Mouse (Mus musculus): Measurements from ENCODE around the gene Sik1. TPM values are rescaled to one million over a fixed set of nuclear protein-coding genes. Genes with fewer than 3 reads are reported as not detected.

Gene Sik1
- total and polyA plus RNA-seq, 2 experiments from 2014 or later, result 10.9 to 31.9 TPM

DNA sequence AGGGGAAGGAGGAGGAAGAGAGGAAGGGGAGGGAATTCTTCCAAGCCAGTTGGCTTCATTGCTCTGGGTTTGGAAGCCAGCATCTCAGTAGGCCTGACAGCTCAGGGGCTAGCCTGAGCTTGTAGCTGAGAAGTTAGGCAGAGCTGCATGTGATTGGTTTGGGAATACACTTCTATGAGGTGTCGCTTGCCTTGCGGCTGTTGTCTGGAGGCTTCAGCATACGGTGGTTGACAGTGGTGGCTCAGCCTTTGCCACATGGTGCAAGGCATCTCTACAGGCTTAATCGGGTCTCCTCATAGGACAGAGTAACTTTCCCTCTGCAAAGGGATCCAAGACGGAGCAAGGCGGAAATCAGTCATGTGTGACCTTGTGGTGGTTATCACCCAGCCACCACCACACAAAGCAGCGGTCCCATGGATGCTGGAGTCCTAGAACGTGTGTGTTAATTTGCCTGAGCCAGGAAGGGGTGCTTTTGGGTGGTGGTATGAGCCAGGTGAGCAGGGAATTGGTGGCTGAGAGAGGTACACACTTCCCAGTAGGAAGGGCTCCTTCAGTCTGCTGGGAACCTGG lies 25.0 kb downstream of the Sik1 start:
- Histone ChIP-seq H3K36me3 (replicated peaks; ENCODE audit: control insufficient read depth, insufficient read depth, low read length) (no peaks in the 10 kb centered on the region), H3K27me3 (ENCODE audit: control insufficient read depth, insufficient read depth, low read length) (no peaks in the 10 kb centered on the region), H3K4me2 (ENCODE audit: low read depth, low read length) (no peak overlapping the region), H3K4me3 (ENCODE audit: low read depth, low read length) (no peak overlapping the region), H3K9ac (replicated peaks; ENCODE audit: low read depth, low read length) (no peak overlapping the region), H3K27ac (ENCODE audit: low read depth) (no peak overlapping the region), H3K9me3 (replicated peaks; ENCODE audit: control insufficient read depth, low read length) (no peaks in the 10 kb centered on the region), H3K4me1 (ENCODE audit: control insufficient read depth, insufficient read depth) (peaks cover 54% of the 10 kb centered on the region)
- TF ChIP-seq CTCF (IDR thresholded peaks at IDR 0.05; ENCODE audit: low read depth) (no peak), EP300 (IDR thresholded peaks at IDR 0.05; ENCODE audit: low read depth) (no peak)
- DNase-seq (ENCODE audit: low spot score) (no peak), ATAC-seq (ENCODE audit: insufficient read depth, low read depth) (no peak)
- 86% methylated on average over 8 of the region's 8 CpGs for WGBS

DNA sequence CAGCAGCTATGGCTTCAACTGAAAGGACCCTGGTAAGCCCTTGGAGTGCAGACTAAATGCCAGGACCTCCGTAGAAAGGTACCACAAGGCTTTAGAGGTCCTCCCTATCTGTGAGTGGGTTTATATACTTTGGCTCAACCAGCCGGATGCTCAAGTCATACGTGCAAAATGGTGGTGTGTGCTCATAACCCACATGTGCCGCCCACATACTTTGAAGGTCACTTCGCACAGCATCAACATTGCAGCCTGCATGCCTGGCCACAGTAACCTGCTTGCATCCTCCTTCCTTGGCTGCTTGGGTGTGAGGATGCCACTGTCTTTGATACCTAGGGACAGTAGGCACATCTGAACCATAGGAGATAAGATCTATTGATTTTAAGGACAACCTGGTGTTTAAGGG lies 26.7 kb downstream of the Sik1 start:
- no peak overlapping the region for H3K4me3 ChIP-seq (ENCODE audit: low read depth, low read length)
- no peak overlapping the region for H3K4me2 ChIP-seq (ENCODE audit: low read depth, low read length)
- 92% methylated on average over 5 of the region's 5 CpGs for WGBS
- H3K36me3 ChIP-seq (replicated peaks; ENCODE audit: control insufficient read depth, insufficient read depth, low read length), result no peaks in the 10 kb centered on the region
- DNase-seq (ENCODE audit: low spot score) (no peak), ATAC-seq (ENCODE audit: insufficient read depth, low read depth) (no peak)
- H3K9me3 ChIP-seq (replicated peaks; ENCODE audit: control insufficient read depth, low read length), result no peaks in the 10 kb centered on the region
- no peak overlapping the region for H3K9ac ChIP-seq (replicated peaks; ENCODE audit: low read depth, low read length)
- peaks cover 41% of the 10 kb centered on the region for H3K4me1 ChIP-seq (ENCODE audit: control insufficient read depth, insufficient read depth)
- H3K27me3 ChIP-seq (ENCODE audit: control insufficient read depth, insufficient read depth, low read length), result no peaks in the 10 kb centered on the region
- no peak overlapping the region for H3K27ac ChIP-seq (ENCODE audit: low read depth)
- TF ChIP-seq CTCF (IDR thresholded peaks at IDR 0.05; ENCODE audit: low read depth), result no peak
- no peak for TF ChIP-seq EP300 (IDR thresholded peaks at IDR 0.05; ENCODE audit: low read depth)

DNA sequence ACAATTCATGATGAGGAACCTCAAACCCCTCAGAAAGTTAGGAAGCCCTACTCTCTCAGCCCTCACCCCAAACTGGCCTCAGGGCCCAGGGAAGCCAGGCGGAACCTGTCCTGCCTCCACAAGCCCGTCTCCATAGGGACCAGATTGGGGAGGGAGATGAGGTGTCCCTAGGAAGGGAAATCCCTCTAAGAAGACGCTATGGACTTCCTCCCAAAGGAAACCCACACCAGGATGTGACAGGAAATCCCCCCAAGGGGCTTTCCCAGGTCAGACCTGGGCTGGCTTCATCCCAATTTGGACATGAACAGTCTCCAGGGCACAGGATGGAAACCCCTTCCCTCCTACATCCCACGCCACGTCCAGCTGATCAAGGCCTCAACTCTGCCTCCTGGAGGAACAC lies 27.5 kb downstream of the Sik1 start:
- Histone ChIP-seq H3K4me1 (ENCODE audit: control insufficient read depth, insufficient read depth) (peaks cover 34% of the 10 kb centered on the region), H3K27me3 (ENCODE audit: control insufficient read depth, insufficient read depth, low read length) (no peaks in the 10 kb centered on the region), H3K9me3 (replicated peaks; ENCODE audit: control insufficient read depth, low read length) (no peaks in the 10 kb centered on the region), H3K9ac (replicated peaks; ENCODE audit: low read depth, low read length) (no peak overlapping the region), H3K4me3 (ENCODE audit: low read depth, low read length) (no peak overlapping the region), H3K4me2 (ENCODE audit: low read depth, low read length) (no peak overlapping the region), H3K36me3 (replicated peaks; ENCODE audit: control insufficient read depth, insufficient read depth, low read length) (no peaks in the 10 kb centered on the region), H3K27ac (ENCODE audit: low read depth) (peak overlapping the region; percentile 85)
- WGBS, result 65% methylated on average over 5 of the region's 5 CpGs
- TF ChIP-seq EP300 (IDR thresholded peaks at IDR 0.05; ENCODE audit: low read depth) (peak; percentile 66; the same call in 1 of the 2 replicates), CTCF (IDR thresholded peaks at IDR 0.05; ENCODE audit: low read depth) (peak; percentile 26)
- ATAC-seq (ENCODE audit: insufficient read depth, low read depth) (no peak), DNase-seq (ENCODE audit: low spot score) (no peak)

DNA sequence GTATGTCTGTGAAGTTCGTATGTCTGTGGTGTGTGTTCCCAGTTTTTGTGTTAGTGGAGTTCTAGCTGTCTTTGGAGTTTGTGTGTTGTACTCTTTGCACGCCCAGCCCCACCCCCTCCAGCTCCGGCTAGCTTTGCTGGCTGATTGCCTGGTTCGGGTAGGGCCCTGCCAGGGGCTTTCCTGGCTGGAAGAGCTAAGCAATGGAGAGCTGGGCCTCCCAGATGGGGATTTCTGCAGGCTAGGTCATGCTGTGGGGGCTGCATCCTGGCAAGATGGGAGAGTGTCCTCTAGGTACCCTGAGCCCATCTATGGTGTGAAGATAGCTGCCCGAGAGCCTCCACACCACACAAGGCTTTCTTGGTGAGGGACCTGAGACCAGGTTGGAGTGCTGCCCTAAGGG lies 28.4 kb downstream of the Sik1 start:
- H3K36me3 ChIP-seq (replicated peaks; ENCODE audit: control insufficient read depth, insufficient read depth, low read length), result no peaks in the 10 kb centered on the region
- TF ChIP-seq CTCF (IDR thresholded peaks at IDR 0.05; ENCODE audit: low read depth) (no peak), EP300 (IDR thresholded peaks at IDR 0.05; ENCODE audit: low read depth) (no peak; the same call in none of the 2 replicates)
- H3K4me1 ChIP-seq (ENCODE audit: control insufficient read depth, insufficient read depth), result peaks cover 34% of the 10 kb centered on the region
- no peak overlapping the region for H3K4me3 ChIP-seq (ENCODE audit: low read depth, low read length)
- 5% methylated on average over 5 of the region's 5 CpGs for WGBS
- H3K9me3 ChIP-seq (replicated peaks; ENCODE audit: control insufficient read depth, low read length), result no peaks in the 10 kb centered on the region
- H3K9ac ChIP-seq (replicated peaks; ENCODE audit: low read depth, low read length), result no peak overlapping the region
- no peaks in the 10 kb centered on the region for H3K27me3 ChIP-seq (ENCODE audit: control insufficient read depth, insufficient read depth, low read length)
- peak; percentile 82 for ATAC-seq (ENCODE audit: insufficient read depth, low read depth)
- H3K27ac ChIP-seq (ENCODE audit: low read depth), result peak overlapping the region; percentile 85
- H3K4me2 ChIP-seq (ENCODE audit: low read depth, low read length), result no peak overlapping the region
- peak; percentile 92 for DNase-seq (ENCODE audit: low spot score)

DNA sequence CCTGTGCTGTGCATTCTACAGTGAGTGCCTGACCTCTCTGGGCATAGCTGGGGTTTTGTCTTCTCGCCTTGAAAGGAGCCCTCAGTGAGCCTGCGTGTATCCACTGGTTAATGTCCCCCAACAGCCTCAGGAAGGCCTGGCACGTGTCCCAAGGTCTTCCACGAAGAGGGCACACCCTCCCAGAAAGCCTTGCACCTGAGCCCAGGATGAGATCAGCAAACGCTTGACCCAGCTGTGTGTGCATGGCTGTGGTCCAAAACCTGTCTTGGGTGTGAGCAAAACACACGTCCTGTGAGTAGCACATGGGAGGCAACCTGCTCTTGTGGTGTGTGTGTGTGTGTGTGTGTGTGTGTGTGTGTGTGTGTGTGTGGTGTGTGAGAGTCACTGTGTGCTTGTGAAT lies 28.9 kb downstream of the Sik1 start:
- H3K4me2 ChIP-seq (ENCODE audit: low read depth, low read length), result no peak overlapping the region
- peaks cover 30% of the 10 kb centered on the region for H3K4me1 ChIP-seq (ENCODE audit: control insufficient read depth, insufficient read depth)
- no peaks in the 10 kb centered on the region for H3K27me3 ChIP-seq (ENCODE audit: control insufficient read depth, insufficient read depth, low read length)
- 14% methylated on average over 6 of the region's 6 CpGs for WGBS
- no peaks in the 10 kb centered on the region for H3K36me3 ChIP-seq (replicated peaks; ENCODE audit: control insufficient read depth, insufficient read depth, low read length)
- no peak overlapping the region for H3K4me3 ChIP-seq (ENCODE audit: low read depth, low read length)
- H3K9me3 ChIP-seq (replicated peaks; ENCODE audit: control insufficient read depth, low read length), result no peaks in the 10 kb centered on the region
- ATAC-seq (ENCODE audit: insufficient read depth, low read depth), result peak; percentile 53
- DNase-seq (ENCODE audit: low spot score), result no peak
- TF ChIP-seq CTCF (IDR thresholded peaks at IDR 0.05; ENCODE audit: low read depth) (no peak), EP300 (IDR thresholded peaks at IDR 0.05; ENCODE audit: low read depth) (0 out of 2 replicates have a peak, but pooled peaks have one; percentile 9)
- H3K9ac ChIP-seq (replicated peaks; ENCODE audit: low read depth, low read length), result no peak overlapping the region
- H3K27ac ChIP-seq (ENCODE audit: low read depth), result peak overlapping the region; percentile 85

DNA sequence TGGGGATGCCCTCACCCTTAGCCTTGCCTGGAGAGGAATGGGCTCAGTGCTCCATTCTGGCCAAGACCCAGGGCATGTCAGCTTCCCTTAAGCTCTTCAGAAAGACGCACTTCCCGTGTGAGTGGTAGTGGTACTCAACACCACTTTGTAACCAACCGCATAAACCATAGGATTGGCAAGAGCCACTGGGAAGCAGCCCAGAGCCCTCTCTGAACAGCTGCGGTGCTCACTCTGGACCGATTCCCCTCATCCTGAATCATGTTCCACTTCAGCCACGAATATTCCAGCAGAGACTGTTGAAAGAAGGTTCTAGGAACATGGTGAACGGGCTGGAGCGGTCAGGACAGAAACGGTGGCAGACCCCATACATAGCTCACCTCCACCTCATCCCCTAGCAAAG lies 29.9 kb downstream of the Sik1 start:
- no peak for DNase-seq (ENCODE audit: low spot score)
- Histone ChIP-seq H3K4me1 (ENCODE audit: control insufficient read depth, insufficient read depth) (peaks cover 21% of the 10 kb centered on the region), H3K27me3 (ENCODE audit: control insufficient read depth, insufficient read depth, low read length) (no peaks in the 10 kb centered on the region), H3K27ac (ENCODE audit: low read depth) (no peak overlapping the region), H3K4me2 (ENCODE audit: low read depth, low read length) (no peak overlapping the region), H3K9me3 (replicated peaks; ENCODE audit: control insufficient read depth, low read length) (no peaks in the 10 kb centered on the region), H3K4me3 (ENCODE audit: low read depth, low read length) (no peak overlapping the region), H3K36me3 (replicated peaks; ENCODE audit: control insufficient read depth, insufficient read depth, low read length) (no peaks in the 10 kb centered on the region), H3K9ac (replicated peaks; ENCODE audit: low read depth, low read length) (no peak overlapping the region)
- 82% methylated on average over 9 of the region's 9 CpGs for WGBS
- no peak for ATAC-seq (ENCODE audit: insufficient read depth, low read depth)
- TF ChIP-seq CTCF (IDR thresholded peaks at IDR 0.05; ENCODE audit: low read depth) (no peak), EP300 (IDR thresholded peaks at IDR 0.05; ENCODE audit: low read depth) (no peak)
